Mouse (Mus musculus): Measurements from ENCODE around the gene Gamt.

Gene Gamt

DNA sequence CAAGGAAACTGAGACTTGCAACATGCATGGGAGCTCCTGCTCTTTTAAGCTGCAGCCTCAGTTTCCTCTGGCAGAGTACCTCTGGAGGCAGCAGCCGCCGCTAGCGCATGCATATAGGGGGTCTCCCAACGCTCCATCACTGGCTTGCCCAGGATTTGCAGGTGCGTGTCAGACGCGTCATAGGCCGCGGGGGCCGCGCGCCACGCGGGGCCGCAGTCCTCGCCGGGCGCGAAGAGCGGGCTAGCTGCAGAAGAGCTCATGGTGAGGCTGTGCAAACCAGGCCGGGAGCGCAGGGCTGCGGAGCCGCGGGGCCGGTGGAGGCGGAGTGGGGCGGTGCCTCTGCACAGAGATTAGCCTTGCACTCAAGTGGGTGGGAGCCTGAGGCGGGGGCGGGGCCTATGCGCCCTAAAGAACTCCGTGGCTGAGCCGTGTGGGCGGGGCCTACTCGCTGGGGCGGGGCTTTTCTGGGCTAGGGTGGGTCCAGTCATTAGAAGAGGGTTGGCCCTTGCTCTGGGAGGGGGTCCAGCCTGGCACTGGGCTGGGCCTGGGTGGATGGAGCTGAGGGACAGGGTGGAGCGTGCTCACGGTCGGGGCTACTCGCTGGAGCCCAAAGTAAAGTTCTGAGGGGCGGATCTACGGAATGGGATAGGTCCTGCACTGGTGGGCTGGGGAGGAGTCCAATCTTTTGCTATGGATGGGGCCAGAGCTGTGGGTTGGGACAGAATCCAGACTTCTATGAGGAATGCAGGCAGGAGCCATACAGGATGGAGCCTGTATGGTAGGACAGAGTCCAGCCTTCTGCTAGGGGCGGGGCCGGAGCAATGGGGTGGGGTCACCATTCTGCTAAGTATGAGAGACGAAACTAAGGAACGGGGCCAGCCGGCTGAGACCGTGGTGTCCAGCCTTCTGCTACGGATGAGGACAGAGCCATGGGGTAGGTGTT is at the start of gene Gamt, which contains the start of gene Dazap1:
TSS of gene Gamt (minus strand) at position 371 of the 943 bp plus-strand sequence.
TSS of gene Dazap1 (plus strand) at position 845 of the 943 bp plus-strand sequence.
- peak; percentile 88 to 93 for DNase-seq

DNA sequence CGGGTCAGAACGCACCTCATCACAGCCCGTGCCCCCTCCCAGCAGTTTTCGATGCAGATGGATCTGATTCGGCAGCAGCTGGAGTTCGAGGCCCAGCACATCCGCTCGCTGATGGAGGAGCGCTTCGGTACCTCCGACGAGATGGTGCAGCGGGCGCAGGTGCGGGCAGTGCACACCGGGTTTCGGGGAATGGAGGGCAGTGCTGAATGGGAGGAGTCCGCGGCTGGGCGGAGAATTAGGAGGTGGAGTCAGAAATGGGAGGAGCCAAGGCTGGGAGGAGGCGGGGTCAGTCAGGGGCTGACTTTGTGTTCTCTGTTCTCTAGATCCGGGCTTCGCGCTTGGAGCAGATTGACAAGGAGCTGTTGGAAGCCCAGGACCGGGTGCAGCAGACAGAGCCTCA is 44.0 kb upstream of the Gamt start:
- DNase-seq = no peak

DNA sequence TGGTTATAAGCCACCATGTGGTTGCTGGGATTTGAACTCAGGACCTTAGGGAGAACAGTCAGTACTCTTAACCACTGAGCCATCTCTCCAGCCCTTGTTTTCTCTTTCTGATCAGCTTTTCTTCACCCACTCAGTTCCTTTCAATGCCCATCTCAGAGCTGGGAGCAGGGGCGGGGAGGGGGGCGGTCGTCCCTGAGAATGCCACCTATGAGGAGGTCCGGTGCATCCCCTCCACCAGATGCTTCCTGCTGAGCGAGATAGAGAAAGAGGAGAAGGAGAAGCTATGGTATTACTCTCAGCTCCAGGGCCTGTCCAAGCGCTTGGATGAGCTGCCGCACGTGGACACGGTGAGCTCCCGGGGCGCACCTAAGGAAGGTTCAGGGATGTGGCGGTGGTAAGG is 43.6 kb upstream of the Gamt start:
- DNase-seq = no peak

DNA sequence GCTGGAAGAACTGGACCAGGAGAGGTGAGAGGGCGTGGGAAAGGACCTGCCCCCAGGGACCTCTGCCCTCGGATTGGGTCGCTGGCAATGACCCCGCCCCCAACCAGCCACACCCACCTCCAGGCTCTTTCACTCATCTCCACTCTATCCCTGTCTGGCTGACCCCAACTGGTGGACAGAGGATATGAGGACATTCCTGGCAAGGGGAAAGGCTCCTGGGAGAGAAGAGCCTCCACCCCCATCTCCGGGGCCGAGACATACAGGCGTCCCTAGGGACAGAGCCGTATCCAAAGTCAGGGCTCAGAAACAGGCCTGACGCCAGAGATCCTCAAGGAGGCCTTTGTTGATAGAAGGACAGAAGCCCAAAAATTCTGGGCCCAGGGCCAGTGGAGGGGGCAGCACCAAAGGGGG is 41.7 kb upstream of the Gamt start:
- DNase-seq = peak in 1 of 2 experiments; percentile 55

DNA sequence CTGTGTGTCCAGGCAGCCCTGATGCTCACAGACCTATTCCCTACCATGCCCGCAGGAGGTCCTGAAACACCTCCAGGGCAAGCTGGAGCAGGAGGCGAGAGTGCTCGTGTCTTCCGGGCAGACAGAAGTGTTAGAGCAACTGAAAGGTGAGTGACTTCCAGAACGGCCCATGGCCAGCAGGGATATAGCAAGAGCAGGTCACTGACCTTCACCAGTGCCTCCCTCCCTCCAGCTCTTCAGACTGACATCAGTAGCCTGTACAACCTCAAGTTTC is 41.2 kb upstream of the Gamt start:
- DNase-seq = no peak

DNA sequence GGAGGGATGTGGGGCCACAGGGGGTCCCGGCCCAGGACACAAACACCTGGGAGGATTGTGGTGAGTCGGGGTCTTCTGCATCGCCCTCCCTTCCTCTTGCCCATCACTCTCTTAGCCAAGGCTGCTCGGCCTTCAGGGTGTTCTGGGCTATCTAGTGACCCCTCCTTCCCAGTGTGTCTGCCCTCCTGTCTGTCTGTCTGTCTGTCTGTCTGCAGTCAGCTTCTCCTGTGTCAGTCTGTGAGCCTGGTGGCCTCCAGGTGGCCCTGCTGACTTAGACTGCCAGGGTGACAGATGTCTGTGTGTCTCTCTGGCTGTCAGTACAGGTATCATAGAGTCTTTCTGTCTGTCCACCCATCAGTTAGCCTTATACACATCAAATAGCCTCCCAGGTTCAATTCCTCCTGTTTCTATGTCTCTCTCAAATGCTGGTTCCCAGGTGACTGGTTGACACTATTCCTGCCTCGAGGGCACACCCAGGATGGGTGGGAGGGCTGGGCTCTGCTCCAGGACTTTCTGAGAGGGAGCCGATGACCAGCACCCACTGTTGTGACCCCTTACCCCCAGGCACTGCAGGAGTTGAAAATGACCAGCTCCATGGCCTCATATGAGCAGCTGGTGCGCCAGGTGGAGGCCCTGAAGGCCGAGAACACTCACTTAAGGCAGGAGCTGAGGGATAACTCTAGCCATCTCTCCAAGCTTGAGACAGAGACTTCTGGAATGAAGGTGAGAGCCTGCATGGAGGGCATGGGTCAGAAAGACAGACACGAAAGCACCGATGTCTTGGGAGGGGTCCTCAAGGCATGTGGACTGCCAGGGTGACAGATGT is 40.7 kb upstream of the Gamt start:
- no peak for DNase-seq

DNA sequence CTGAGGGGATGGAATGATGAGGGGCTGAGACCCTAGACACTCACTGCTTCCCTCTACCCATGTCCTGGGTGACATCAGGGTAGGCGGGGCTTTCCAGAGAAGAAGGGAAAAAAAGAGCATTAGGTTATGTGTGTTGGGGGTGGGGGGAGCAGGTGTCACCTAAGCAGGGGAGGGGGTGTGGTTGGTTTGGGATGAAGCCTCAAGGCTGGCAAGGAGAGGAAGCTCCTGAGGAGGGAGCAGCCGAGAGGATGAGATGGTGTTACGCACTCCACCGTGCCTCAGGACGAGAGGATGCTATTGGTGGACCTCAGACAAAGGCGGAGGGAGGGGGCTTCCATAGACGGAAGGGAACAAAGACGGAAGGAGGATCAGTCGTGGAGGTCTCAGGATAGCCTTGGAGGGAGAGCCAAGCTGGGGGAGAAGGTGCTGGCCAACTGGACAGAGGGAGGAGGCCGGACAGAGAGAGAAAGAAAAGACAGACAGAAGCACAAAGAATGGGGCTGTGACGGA is 39.9 kb upstream of the Gamt start:
- no peak for DNase-seq

DNA sequence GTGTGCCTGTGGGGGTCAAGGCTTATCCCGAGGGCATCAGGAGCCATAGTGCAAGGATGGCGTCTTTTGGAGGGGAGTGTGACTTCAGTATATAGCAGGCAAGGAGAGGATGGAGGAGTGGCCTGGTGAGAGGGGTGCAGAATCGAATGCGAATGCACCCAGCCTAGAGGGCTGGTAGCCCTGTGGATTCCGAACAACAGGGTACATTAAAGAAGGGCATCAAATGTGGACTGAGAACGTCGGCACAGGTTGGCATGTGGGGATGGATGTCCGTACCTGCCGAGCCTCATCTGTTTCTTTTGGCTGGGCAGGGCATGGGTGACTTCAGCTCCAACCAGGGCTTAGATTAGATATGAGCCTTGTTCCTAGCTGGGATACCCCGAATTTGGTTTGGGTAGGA is 39.0 kb upstream of the Gamt start:
- no peak for DNase-seq

DNA sequence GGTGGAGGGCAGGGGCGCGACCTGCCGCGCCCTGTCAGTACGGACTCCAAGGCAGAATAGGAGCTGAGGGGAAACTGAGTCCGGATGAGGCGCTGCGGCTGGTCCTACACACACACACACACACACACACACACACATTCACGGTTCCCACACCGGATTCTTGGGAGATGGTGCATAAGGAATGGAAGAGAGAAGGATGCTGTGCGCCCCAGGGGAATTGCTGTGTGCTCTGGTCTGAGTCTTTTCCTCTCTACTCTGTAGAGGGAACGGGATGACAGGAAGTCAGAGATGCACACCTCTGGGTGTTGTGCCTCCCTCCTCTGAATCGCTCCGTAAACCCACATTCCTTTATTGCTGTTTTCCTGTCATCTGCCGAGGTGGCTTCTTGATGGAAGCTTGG is 38.5 kb upstream of the Gamt start:
- DNase-seq = no peak

DNA sequence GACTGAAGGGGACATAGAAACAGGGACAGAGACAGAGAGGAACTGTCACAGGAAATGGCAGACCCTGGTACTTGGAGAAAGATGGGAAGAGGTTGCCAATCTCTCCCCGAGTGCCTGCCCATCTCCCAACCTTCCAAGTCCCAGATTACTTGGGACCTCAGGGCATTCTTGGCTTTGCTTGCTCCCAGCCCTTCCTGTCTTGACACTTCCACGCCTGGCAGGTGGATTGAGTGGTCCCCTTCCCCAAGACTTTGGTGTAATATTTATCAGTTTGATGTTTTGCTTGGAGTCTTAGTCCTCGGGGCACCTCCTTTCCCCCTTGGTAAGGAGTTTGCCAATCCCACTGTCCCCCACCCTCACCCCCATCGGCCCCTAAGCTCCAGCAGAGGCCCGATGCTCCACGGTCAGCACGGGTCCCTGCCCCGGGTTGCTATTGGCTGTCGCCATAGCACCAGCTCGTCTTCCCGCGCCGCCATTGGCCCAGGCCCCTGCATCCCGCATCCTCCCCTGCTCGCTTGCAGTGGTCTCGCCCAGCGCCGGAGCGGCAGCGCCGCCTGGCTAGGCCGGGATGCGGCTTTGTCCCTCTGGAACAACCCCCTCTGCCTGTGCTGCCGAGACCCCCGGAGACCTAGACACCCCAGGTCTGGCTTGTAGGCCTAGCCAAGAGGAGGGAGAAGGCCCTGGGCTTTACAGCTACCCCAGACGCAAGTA is 37.9 kb upstream of the Gamt start:
- peak; percentile 93 to 96 for DNase-seq

GRCm38 (mm10) chr10:80297526-80298133 is 36.8 kb upstream of the Gamt start:
- peak in 1 of 2 experiments; percentile 30 for DNase-seq

DNA sequence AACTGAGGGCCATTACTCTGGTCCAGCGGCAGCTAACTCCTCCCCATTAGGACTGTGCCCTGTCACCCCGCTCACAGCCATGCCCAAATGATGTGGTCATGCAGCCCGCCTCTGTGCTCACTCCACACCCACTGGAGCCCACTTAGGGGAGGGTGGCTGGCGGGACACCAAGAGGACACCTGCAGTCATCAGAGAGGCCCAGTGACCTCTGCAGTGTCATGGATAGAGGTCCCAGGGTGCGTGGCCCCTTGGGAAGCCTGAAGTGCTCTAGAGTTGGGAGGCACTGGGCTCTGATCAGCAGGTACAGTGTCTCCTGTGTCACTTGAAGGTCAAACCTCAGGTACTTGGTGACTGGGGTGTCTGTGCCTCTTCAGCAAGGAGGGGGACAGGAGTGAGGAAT is 36.0 kb upstream of the Gamt start:
- DNase-seq = peak in 1 of 2 experiments; percentile 23

DNA sequence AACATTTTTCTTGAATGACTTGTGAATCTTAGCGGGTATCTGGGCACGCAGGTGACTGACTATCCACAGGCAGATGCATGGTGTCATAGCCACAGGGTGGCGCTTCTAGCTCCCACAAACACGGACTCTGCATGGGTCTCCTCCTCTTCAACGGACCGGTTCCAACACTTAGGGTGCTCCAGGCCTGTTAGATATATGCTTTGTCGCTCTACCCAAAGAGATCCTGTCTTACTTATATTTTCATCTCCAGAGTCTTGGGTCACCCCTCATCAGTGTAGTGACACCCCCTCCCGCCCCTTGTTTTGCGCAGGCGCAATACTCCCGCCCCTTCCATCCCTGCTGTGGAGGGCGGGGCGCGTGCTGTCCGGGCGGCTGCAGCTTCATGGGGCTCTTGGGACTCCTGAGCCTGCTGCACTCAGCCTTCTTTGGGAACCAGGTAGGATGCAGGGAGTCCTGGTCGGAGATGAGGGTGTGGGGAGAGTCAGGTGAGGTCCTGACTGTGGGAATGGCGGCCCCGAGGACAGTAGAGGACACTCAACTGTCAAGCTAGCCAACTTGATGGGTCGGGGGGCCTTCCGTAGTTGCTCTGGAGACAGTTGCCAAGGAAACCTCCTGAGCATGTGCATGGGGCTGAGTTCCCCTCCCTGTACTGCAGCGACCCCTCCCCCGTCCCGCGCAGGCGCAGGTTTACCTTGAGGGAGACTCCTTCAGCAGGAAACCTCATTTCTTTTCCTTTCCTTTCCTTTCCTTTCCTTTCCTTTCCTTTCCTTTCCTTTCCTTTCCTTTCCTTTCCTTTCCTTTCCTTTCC is 35.0 kb upstream of the Gamt start, which contains the start of gene Apc2:
TSS of gene Apc2 (plus strand) at position 360 of the 808 bp plus-strand sequence.
- peak; percentile 80 to 84 for DNase-seq

DNA sequence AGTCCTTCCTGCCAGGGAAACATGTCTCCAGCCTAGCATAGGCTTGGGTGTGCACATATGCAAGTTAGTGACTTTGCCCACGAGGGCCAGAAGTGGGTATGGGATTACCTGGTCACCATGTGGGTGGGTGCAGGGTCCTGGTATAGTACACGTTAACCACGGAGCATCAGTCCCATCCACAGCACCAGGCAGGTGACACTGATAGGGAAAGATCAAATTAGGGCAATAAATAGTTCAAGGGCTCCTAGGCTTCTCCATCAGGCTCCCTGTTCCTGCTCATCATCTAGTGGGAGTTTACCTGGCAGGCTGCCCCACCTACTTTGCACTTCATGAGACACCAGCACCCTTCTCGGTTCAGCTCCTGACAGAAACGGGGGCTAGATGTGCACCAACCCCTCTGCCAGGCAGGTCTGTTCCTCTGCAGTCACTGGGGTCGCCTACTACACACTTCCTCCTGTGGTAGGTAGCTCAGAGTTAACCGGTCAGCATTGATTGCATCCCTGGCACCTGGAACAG is 34.0 kb upstream of the Gamt start:
- DNase-seq = no peak

- DNase-seq = no peak
Observed at GRCm38 (mm10) chr10:80294311-80294710, 33.5 kb upstream of the Gamt start.

DNA sequence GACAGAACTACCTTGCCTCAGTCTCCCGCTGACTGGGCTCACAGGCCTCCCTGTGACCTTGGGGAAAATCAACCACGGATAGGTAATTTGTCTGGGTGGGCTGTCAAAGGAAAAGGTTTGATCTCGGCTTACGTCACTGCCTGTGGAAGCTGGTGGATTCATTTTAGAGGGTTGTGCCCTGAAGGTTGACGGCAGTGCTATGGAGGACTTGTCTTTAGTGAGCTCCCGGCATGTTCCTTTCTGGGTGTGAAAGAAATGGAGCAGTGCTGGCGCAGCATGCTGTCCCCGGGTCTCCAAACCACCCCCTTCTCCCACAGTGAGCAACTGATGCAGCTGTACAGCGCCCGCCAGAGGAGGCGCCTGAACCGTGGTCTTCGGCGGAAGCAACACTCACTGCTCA is 32.5 kb upstream of the Gamt start:
- no peak for DNase-seq

- peak; percentile 95 to 97 for DNase-seq
Observed at GRCm38 (mm10) chr10:80292251-80293146, 31.7 kb upstream of the Gamt start, which contains the start of gene Rps15. Gene Rps15, plus strand, starts transcription at chr10:80292453.

DNA sequence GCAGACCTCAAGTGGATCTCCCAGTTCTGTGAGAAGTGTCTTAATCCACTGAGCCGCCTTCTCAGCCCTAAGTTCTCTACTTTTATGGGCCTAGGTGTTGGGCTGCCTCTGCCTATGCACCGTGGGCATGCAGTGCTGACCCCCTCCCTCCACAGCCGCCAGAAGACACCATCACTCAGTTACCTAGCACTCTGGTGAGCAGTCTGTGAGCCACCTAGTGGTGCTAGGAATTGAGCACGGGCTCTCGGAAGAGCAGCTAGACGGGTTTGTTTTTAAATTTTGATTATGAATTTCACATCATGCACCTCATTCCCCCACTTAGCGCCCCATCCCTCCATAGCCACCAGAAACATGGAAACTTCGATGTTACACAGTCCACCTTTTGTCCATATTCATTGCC is 27.8 kb upstream of the Gamt start:
- no peak for DNase-seq

GRCm38 (mm10) chr10:80288097-80288496 is 27.3 kb upstream of the Gamt start:
- DNase-seq = no peak

Measured in cerebellum, postnatal 36 days (tissue).